Mouse (Mus musculus): ENCODE measurements around the gene Hnrnpul1.
A peak's percentile ranks its signal among the peaks of the same experiment; 100 is the strongest.
"Not testable (repeated sequence)": the region's sequence is repeated elsewhere in the genome, so short reads cannot be mapped to it uniquely, and the experiment has no call there.

Hnrnpul1 gene

GRCm38 (mm10) chr7:25780753-25781152, 26.2 kb upstream of the Hnrnpul1 start:
- DNase-seq (ENCODE audit: low spot score in 2 of 2), result no peak

DNA sequence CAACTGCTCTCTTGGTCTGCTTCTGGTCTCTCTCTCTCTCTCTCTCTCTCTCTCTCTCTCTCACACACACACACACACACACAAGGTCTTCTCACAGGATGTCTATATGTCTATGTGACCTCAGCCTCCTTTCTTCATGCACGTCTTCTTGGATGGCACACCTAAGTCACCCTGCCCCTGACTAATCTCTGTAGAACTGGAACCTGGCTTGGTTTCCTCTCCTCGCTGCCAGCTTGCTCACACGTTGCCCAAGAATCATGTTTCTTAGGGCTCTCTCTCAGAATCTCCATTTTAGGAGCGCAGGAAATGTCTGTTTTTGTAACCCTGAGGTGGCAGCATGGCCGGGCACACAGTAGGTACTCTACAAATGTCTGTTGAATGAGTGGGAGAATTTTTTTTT, 25.5 kb upstream of the Hnrnpul1 start:
- no peak for DNase-seq (ENCODE audit: low spot score in 2 of 2)

DNA sequence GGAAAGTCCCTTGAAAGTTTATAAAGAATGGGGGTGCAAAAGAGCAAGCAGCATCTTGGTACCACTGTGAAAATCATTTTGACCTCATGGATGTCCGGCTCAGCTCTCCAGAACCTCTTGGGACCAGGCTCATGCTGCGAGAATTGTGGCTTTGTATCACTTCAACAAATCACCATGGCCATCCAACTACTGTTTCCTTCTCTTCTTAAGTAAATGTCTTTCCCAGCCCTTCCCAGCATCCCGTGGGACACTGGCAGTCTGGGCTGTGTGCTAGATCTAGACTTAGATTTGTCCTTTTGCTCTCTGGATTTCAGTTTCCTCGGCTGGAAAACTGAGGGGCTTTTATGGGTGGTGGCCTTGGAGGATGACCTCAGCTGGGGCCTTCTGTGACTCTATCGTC, 13.7 kb upstream of the Hnrnpul1 start:
- no peak for DNase-seq (ENCODE audit: low spot score in 2 of 2)

GRCm38 (mm10) chr7:25766108-25766507, 11.6 kb upstream of the Hnrnpul1 start:
- DNase-seq (ENCODE audit: low spot score in 2 of 2), result no peak

GRCm38 (mm10) chr7:25764221-25764620, 9.7 kb upstream of the Hnrnpul1 start:
- DNase-seq (ENCODE audit: low spot score in 2 of 2), result no peak

DNA sequence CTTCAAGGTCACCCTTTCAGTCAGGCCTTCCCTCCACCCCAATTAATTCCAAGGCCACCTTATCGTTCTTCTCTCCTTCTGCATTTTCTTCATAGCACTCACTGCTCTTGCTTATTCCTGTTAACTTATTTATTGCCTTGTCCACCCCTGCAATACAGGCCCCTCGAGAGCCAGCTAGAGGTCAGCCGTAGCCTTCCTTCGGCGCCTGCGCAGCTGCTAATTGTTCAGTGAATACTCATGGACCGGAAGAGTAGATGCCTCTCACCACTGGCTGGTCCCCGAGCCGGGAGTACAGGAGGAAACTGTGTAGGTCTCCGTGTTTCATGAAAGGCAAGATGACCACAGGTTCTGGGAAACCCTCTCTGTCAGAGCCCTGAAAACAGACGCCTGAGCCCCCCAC, 9.1 kb upstream of the Hnrnpul1 start:
- no peak for DNase-seq (ENCODE audit: low spot score in 2 of 2)

GRCm38 (mm10) chr7:25761354-25761753, 6.8 kb upstream of the Hnrnpul1 start:
- no peak for DNase-seq (ENCODE audit: low spot score in 2 of 2)

- peak; percentile 80 to 89 for DNase-seq (ENCODE audit: low spot score in 2 of 2)
These were observed 1.5 kb upstream of the Hnrnpul1 start for GRCm38 (mm10) chr7:25756011-25756410.

DNA sequence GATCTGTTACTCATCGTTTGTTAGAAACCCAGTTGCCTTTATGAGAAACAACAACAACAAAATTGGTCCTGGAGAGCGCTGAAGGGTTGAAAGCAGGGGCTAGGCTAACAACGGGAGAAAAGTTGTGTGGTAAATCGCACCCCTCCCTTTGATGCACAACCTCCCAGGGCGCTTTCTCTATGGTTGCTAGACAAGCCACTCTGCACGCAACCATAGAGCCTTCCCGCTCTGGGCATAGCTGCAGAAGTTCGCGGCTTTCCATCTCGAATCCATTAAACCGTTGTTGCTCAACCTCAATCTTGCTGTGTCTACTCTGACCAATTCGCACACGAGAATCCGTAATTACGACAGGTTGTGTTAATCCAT, 894 bp upstream of the Hnrnpul1 start:
- no peak for DNase-seq (ENCODE audit: low spot score in 2 of 2)

DNA sequence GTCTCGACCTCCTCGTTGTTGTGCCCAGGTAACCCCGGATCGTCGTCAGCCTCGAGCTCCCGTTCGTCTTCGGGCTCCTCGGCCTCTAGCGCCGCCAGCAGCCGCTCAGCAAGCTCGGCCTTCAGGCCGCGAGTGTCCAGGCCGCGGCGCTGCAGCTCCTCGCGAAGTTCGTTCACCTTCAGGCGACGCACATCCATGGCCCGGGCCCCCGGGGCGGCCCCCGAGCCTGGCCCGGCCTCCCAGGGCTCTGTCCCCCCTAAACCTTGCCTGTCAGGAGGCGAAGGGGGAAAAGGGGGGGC, 169 bp downstream of the Hnrnpul1 start:
- DNase-seq (ENCODE audit: low spot score in 2 of 2), result no peak

- no peak for DNase-seq (ENCODE audit: low spot score in 2 of 2)
These were observed 716 bp downstream of the Hnrnpul1 start for GRCm38 (mm10) chr7:25753643-25754438.

GRCm38 (mm10) chr7:25753076-25753475, 1.5 kb downstream of the Hnrnpul1 start:
- no peak for DNase-seq (ENCODE audit: low spot score in 2 of 2)

DNA sequence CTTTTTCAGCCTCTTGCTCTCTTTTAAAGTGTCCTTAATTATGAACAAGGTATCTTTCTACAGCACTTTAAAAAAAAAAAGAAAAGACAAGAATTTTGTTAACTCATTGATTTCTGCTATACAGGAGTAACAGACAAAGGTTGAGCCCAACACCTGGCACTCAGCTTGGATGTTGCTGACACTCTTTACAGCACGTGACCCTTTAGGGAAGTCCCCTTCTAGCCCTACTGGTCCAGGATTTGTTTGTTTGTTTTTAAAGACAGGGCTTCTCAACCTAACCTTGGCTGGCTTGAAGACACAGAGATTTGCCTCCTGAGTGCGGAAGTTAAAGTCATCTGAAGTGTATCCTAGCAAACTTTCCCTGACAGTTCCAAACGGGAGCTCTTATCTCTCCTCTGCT, 7.7 kb downstream of the Hnrnpul1 start:
- no peak for DNase-seq (ENCODE audit: low spot score in 2 of 2)

- no peak for DNase-seq (ENCODE audit: low spot score in 2 of 2)
These were observed 16.3 kb downstream of the Hnrnpul1 start for GRCm38 (mm10) chr7:25738277-25738676.

- DNase-seq (ENCODE audit: low spot score in 2 of 2), result no peak
These were observed 17.6 kb downstream of the Hnrnpul1 start for GRCm38 (mm10) chr7:25736920-25737319.

DNA sequence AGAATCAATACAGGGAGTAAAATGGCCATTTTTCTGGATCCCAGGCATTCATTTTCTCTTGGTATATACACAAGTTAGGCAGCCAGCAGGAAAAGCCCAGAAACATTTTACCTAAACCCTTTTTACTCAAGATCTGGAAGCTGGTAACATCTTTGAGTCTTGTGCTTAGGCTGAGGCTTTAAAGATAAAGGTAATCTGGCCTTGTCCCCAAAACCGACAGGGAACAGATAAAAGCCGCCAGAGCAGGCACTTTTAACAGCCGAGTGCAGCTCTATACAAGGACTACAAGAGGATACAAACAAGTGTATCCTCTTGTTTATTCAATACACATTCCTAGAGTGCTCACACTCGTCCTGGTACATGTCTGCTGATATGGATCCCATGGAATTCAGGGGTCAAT, 19.6 kb downstream of the Hnrnpul1 start:
- no peak for DNase-seq (ENCODE audit: low spot score in 2 of 2)

DNA sequence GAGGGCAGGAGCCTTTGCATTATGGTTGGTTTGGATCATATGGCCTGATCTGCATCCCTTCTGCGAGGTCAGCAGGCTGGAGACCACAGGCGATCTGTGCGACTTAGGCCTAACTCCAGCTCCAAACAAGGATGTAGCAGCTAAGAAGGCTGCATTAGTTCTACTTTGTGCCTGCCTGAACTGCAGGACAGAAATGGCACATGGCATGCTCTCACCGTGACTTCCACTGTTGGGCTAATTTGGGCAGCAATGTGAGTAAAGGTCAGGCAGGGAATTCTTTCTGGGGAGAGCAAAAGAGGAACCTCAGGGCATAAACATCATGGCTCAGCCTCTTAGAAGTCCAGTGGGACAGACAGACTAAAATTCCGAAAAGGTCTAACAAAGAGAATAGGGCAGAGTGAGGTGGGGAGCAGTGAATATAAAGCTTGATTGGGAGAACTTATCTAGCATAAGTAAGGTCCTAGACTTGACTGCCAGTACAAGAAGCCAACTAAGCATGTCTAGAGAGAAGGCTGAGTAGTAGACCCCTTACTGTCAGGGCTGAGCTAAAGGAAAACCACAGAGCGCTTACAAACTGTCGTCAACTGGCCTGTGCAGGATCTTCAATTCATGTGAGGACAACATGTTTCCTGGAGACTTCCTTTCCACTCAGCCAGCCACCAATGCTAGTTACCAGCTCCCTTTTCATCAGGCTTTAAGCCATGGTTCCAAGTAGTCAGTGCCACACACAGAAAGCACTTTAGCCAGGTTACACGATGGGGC, 23.1 kb downstream of the Hnrnpul1 start:
- DNase-seq (ENCODE audit: low spot score in 2 of 2), result no peak

GRCm38 (mm10) chr7:25729862-25730261, 24.7 kb downstream of the Hnrnpul1 start:
- DNase-seq (ENCODE audit: low spot score in 2 of 2), result no peak

DNA sequence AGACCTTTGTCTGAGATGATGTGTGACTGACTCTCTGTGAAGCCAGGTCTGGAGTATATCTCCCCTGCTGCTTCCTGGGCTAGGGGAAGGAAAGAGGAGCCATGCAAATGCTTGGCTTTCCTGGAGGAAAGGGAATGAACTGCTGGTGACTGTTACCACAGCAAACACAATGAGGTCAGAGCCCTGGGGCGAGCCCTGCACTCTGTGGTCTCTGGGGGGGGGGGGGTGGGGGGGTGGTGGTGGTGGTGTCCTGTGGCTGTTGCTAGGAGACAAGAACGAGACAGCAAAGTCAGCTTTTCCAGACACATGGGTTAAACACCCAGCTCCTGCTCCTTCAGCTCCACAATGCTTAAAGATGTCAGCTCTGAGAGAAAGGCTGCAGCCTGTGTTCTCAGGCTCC, 25.2 kb downstream of the Hnrnpul1 start:
- no peak for DNase-seq (ENCODE audit: low spot score in 2 of 2)

- DNase-seq (ENCODE audit: low spot score in 2 of 2), result no peak
These were observed 26.8 kb downstream of the Hnrnpul1 start for GRCm38 (mm10) chr7:25727800-25728199.

- DNase-seq (ENCODE audit: low spot score in 2 of 2), result no peak
These were observed 28.7 kb downstream of the Hnrnpul1 start for GRCm38 (mm10) chr7:25725886-25726285.

GRCm38 (mm10) chr7:25721776-25722175, 32.8 kb downstream of the Hnrnpul1 start:
- not testable (repeated sequence) for DNase-seq (ENCODE audit: low spot score in 2 of 2)

DNA sequence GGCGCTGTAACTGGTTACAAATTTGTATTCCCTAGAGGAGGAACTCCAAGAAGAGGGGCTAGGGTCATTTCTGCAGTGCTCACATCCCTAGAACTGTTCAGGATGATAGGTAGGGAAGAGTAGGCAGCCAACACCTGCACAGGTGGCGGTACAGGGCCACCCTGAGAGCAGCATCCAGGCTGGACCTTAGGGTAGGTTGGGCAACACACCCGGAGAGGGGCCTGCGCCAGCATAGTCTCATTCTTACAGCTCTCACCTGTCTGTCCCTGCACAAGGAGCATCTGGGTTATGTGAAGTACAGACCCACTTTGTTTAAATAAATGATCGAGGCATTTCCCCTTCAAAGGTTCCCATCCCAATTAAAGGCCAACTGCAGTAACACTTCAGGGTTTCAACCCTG, 33.8 kb downstream of the Hnrnpul1 start:
- DNase-seq (ENCODE audit: low spot score in 2 of 2), result no peak

All from frontal cortex, postnatal 36 days (tissue).